Mouse (Mus musculus) granulocyte monocyte progenitor cell, adult 5-6 weeks (primary cell): ENCODE results near the gene Arhgef10l. TPM values are rescaled to one million over a fixed set of nuclear protein-coding genes. Genes with fewer than 3 reads are reported as not detected.
A peak's percentile ranks its signal among the peaks of the same experiment; 100 is the strongest.
"Not testable (repeated sequence)": the region's sequence is repeated elsewhere in the genome, so short reads cannot be mapped to it uniquely, and the experiment has no call there.

Source experiments
- ATAC-seq: replicated peaks from 2 replicates; pipeline ENCODE4 v1.8.0; 2016; ENCODE audit warnings: mild to moderate bottlenecking, moderate TSS enrichment, inconsistent platforms; ENCODE audit not compliant: poor library complexity, severe bottlenecking
- total RNA-seq, 2 experiments: library from RNA; stranded (forward) in 1 of 2; stranded (reverse) in 1 of 2; fragments of 200-712, 200-1000 nt in 1 of 2; fragments of >200 nt in 1 of 2; fragmentation: Nextera tagmentation in 1 of 2; gene quantifications; 2 replicates each; pipeline ENCODE4 v1.2.3; 2014 to 2017

Arhgef10l gene
- total RNA-seq, 2 experiments from 2014 or later: 6.0 to 7.2 TPM

DNA sequence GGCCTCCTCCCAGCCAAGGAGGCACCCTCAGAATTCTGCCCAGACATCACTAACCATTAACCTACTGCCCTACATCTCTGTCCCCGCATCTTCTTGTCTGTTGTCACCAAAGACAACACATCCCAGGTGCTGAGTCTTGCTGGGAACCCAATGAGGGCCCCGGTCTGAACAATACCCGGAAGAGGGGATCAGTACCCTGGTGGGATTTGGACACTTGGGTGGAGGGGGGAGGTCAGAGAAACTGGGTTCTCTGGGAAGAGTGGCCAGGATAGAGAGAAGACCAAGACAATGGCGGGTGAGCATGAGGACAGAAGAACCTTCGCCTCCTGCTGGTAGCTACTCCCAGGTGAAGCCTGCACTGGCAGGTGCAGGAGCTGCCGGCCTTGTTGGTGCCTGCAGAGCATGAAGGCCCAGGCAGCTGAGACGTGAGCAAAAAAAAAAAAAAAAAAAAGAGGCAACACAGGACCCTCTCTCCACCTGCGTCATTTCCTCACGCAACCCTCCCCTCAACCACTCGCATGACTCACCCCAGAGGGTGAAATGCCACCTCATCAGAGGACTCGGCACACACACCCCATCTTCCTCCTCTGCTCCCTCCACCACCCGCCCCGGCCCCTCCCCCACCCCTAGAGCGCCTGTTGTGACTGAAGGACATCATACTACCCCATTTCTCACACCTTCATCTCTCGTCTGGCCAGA is 83.3 kb downstream of the Arhgef10l start:
- ATAC-seq: peak; percentile 62

GRCm38 (mm10) chr4:140581730-140582389 is 84.0 kb downstream of the Arhgef10l start:
- peak; percentile 15 for ATAC-seq

DNA sequence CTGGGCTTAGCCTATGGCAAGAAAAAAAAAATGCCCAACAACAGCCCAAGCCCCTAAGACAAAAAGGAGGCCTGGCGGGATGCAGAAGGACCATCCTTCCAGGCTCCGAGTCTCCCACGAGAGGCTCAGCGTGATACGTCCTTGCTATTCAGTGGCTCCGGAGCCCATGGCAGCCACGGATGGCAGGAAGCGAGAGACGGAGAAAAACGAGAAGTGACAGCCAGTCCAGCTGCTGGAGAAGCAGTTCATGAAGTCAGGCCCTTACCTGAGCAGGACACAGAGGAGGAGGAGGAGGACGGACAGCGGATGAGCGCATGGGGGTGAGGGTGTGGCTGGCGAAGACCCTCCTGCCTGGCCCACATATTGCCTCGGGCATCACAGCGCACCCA is 84.5 kb downstream of the Arhgef10l start:
- ATAC-seq: peak; percentile 18

DNA sequence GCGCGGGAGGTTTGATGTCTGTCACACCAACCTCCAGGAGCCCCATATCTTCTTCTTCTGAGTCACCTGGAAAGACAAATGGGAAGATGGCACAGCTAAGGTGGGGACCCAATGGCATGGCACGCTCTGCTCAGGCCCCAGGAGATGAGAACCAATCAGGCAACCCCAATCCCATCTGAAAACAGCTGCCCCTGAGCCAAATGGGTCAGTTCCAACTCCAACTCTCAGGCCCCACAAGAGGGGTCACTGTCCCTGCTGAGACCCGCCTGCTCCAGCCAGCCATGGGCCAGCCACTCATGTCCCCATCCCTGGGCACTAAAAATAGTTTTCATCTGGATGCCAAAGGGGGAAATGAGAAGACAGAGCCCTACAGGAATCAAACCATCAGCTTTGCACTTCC is 84.9 kb downstream of the Arhgef10l start:
- no peak for ATAC-seq

- ATAC-seq: no peak
These were observed 86.2 kb downstream of the Arhgef10l start for GRCm38 (mm10) chr4:140579576-140579975.

DNA sequence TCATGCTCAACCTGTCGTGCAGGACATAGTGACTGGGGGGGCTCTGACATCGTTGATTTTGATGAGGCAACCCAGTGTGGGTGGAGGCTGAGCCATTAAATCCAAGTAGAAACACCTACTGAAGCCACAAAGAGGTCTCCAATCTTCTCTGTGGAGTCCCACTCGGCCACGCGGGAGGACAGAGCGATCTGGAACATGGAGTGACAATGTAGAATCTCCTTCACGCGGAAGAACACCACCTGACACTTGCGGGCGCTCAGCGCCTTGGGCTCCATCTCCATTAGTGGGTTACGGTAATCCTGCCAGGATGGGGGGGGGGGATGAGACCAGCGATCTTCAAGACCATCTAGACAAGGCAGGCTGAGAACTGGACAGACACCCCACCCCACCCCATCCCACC is 86.7 kb downstream of the Arhgef10l start:
- ATAC-seq: no peak

DNA sequence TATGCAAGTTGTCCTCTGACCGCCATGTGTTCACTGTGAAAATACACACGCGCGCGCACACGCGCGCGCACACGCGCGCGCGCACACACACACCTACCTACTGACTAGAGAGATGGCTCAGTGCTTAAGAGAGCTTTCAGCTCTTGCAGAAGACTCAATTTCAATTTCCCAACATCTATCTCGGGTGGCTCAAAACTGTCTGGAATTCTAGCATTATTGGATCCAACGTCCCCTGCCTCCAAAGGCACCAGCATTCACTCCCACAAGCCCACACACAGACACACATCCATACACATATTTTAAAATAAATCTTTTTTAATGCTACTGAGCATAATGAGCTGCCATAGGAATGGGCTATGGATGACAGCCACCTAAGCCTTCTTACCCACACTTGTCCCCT is 89.2 kb downstream of the Arhgef10l start:
- ATAC-seq: no peak

DNA sequence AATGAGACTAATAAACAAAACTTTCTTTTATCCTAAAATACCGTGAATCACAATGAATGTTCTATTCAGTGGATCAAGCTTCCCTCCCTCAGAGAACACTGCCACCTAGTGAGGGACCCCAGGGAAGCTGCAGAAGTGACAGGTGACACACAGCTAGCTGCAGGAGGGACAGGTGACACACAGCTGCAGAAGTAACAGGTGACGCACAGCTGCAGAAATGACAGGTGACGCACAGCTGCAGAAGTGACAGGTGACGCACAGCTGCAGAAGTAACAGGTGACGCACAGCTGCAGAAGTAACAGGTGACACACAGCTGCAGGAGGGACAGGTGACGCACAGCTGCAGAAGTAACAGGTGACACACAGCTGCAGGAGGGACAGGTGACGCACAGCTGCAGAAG is 90.9 kb downstream of the Arhgef10l start:
- not testable (repeated sequence) for ATAC-seq

DNA sequence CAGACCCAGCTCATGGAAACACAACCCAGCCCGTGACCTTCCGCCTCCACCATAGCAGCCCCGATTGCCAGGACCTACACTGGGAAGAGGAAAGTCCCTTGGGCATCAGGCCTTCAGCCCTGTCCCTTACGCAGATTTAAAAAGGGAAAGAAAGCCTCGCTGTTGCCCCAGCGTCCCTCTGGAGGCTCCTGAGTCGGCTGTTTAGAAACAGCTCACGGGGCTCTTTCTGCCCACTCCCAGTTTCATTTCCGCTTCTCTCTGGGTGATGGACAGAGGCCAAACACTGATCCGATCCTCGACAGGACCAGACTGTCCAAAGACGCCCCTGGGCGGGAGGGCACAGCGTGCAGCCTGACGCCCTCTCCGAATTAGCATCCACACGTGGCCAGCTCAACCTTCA is 93.4 kb downstream of the Arhgef10l start:
- ATAC-seq: peak; percentile 75

- no peak for ATAC-seq
These were observed 96.4 kb downstream of the Arhgef10l start for GRCm38 (mm10) chr4:140569394-140569793.

DNA sequence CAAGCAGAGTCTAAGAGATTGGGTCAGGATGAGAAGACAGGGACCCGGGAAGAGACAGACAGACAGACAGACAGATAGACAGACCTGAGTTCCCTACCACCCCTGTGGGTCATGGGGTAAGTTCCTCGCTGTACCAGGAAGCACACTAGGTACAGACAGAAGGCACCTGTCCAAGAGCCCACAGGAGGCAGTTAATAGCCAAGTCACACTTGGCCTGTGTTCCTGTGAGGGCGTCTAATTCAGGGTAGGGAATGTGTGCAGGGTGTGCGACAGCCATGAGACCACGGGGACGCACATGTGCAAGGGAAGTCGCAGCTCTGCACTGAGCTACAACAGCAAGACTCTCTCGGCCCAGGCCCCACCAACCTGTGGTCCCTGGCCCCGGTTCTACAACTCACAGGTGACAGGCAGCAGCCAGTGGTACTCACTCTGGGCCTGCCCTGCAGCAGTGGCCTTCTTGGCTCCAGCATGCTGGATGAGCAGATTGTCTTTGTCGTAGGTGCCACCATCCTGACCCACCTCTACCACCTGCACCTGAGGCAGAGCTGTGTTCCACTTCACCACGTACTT is 97.8 kb downstream of the Arhgef10l start:
- no peak for ATAC-seq

- ATAC-seq: peak; percentile 95
These were observed 99.0 kb downstream of the Arhgef10l start for GRCm38 (mm10) chr4:140566785-140567184.

- ATAC-seq: not testable (repeated sequence)
These were observed 101.4 kb downstream of the Arhgef10l start for GRCm38 (mm10) chr4:140564459-140564858.

- no peak for ATAC-seq
These were observed 103.2 kb downstream of the Arhgef10l start for GRCm38 (mm10) chr4:140562461-140563178.

- no peak for ATAC-seq
These were observed 104.1 kb downstream of the Arhgef10l start for GRCm38 (mm10) chr4:140561744-140562143.

- no peak for ATAC-seq
These were observed 106.0 kb downstream of the Arhgef10l start for GRCm38 (mm10) chr4:140559862-140560261.

DNA sequence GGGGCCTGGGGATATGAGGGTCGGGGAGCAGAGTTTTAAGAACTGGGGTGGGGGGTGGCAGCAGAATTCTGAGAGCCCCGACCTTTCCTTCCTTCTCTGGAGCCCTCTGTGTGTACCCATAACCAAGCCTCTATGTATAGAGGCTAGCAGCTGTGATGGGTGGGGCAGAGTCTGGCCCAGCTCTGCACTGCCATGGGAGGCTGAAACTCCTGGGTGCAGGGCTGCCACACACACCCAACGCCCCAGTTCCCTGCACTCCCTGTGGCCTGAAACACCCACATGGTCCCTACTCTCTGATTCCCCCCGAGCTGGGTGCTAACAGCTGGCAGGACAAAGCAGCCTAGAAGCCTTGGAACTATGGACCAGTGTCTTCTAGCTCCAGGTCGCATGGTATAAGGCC is 107.6 kb downstream of the Arhgef10l start:
- no peak for ATAC-seq

GRCm38 (mm10) chr4:140556561-140556960 is 109.3 kb downstream of the Arhgef10l start:
- ATAC-seq: no peak

DNA sequence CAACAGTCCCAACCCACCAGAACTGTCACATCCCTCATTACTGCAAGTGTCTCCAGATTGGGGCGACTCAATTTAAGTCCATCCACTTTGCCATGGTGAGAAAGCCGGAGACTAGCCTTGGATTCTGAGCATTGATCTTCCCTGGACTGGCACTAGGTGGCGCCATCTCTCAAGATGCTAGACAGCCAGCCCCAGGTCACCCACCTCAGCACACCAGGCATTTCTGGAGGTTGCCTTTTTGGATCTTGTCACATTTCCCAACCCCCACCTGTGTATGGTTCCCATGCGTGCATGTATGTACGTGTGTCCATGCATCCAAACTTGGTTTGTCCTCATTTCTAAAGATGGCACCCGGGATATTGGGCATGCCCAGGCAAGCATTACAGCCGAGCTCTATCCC is 110.5 kb downstream of the Arhgef10l start:
- peak; percentile 58 for ATAC-seq

DNA sequence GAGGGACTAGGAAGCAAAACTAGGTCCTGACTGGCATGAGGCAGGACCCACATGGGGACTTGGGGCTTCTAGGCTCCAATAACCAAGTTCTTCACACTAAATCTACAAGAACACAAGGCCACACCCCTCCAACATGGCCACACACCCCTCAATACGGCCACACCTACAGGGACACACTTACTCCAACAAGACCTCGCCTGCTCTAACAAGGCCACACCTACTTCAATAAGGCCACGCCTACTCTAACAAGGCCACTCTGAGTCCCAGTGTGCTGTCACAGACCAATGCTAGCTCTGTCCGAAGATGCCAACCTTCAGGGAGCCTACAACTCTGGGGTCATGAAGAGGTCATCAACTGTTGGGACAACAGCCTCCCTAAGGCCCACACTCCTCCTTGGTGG is 111.3 kb downstream of the Arhgef10l start:
- no peak for ATAC-seq

DNA sequence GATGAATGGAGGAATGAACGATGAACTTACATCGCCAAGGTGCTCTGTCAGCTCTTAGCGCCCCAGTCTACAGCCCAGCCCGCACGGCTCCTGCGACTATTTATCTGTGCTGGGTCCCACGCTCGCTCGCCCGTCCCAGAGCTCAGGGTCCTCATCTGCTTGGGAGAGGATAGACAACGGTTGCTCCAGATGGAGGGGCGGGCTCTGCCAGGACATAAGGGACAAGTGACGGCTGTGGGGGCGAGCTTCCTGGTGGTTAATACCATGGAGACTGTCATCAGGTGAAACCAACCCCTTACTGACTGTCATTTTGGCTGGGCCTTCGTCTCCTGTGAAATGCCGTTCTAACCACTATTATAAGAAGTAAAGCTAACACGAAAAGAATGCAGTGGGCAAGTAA is 114.0 kb downstream of the Arhgef10l start:
- ATAC-seq: no peak
